Mouse (Mus musculus): ENCODE results near the gene Tmem94. TPM values are rescaled to one million over a fixed set of nuclear protein-coding genes. Genes with fewer than 3 reads are reported as not detected.
"Not testable (repeated sequence)": the region's sequence is repeated elsewhere in the genome, so short reads cannot be mapped to it uniquely, and the experiment has no call there.

Tmem94 gene
- polyA plus RNA-seq, 1 experiment from 2014 or later = 28.9 TPM

GRCm38 (mm10) chr11:115752653-115753052, 12.6 kb upstream of the Tmem94 start:
- H3K4me3 ChIP-seq (ENCODE audit: low read depth, low read length) = no peak overlapping the region
- H3K9ac ChIP-seq (ENCODE audit: low read length) = no peak overlapping the region
- no peaks in the 10 kb centered on the region for H3K27me3 ChIP-seq (ENCODE audit: control insufficient read depth, insufficient read depth, low read length)
- DNase-seq (ENCODE audit: low spot score) (no peak), ATAC-seq (replicated peaks; ENCODE audit: low FRiP score) (no peak)
- H3K36me3 ChIP-seq (ENCODE audit: control insufficient read depth, insufficient read depth, low read length) = no peaks in the 10 kb centered on the region
- WGBS = 64% methylated on average over 7 of the region's 7 CpGs
- H3K4me2 ChIP-seq (ENCODE audit: low read depth, low read length, severe bottlenecking) = no peak overlapping the region
- H3K9me3 ChIP-seq (ENCODE audit: control insufficient read depth, low read length) = no peaks in the 10 kb centered on the region
- H3K27ac ChIP-seq (ENCODE audit: low read depth, low read length) = no peak overlapping the region
- H3K4me1 ChIP-seq (replicated peaks; ENCODE audit: control insufficient read depth, insufficient read depth, low read length) = no peaks in the 10 kb centered on the region

GRCm38 (mm10) chr11:115753485-115753884, 11.7 kb upstream of the Tmem94 start:
- Histone ChIP-seq H3K9me3 (ENCODE audit: control insufficient read depth, low read length) (no peaks in the 10 kb centered on the region), H3K27ac (ENCODE audit: low read depth, low read length) (no peak overlapping the region), H3K4me2 (ENCODE audit: low read depth, low read length, severe bottlenecking) (no peak overlapping the region), H3K36me3 (ENCODE audit: control insufficient read depth, insufficient read depth, low read length) (no peaks in the 10 kb centered on the region), H3K4me3 (ENCODE audit: low read depth, low read length) (no peak overlapping the region), H3K27me3 (ENCODE audit: control insufficient read depth, insufficient read depth, low read length) (no peaks in the 10 kb centered on the region), H3K9ac (ENCODE audit: low read length) (no peak overlapping the region), H3K4me1 (replicated peaks; ENCODE audit: control insufficient read depth, insufficient read depth, low read length) (no peaks in the 10 kb centered on the region)
- ATAC-seq (replicated peaks; ENCODE audit: low FRiP score) (no peak), DNase-seq (ENCODE audit: low spot score) (no peak)
- WGBS = 79% methylated on average over 4 of the region's 4 CpGs

DNA sequence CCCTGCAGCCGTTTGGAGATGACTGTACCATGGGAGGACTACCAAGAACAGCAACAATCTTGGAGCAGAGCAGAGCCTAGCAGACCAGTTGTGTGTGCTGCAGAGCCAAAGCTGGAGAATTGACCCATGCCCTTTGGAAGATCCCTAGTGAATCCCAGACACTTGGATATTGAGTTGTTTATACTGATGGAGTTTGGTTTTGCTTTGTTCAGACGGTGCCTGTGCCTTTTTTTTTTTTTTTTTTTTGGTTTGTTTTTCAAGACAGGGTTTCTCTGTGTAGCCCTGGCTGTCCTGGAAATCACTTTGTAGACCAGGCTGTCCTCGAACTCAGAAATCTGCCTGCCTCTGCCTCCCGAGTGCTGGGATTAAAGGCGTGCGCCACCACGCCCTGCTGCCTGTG, 3.1 kb upstream of the Tmem94 start:
- H3K4me3 ChIP-seq (ENCODE audit: low read depth, low read length); H3K9ac ChIP-seq (ENCODE audit: low read length); H3K4me2 ChIP-seq (ENCODE audit: low read depth, low read length, severe bottlenecking); H3K27me3 ChIP-seq (ENCODE audit: control insufficient read depth, insufficient read depth, low read length); H3K27ac ChIP-seq (ENCODE audit: low read depth, low read length); H3K9me3 ChIP-seq (ENCODE audit: control insufficient read depth, low read length); H3K4me1 ChIP-seq (replicated peaks; ENCODE audit: control insufficient read depth, insufficient read depth, low read length); H3K36me3 ChIP-seq (ENCODE audit: control insufficient read depth, insufficient read depth, low read length); ATAC-seq (replicated peaks; ENCODE audit: low FRiP score); DNase-seq (ENCODE audit: low spot score): not testable (repeated sequence)
- 93% methylated on average over 7 of the region's 7 CpGs for WGBS

- H3K4me3 ChIP-seq (ENCODE audit: low read depth, low read length) = peak overlapping the region; percentile 70; the same call in 1 of the 2 replicates
- H3K4me1 ChIP-seq (replicated peaks; ENCODE audit: control insufficient read depth, insufficient read depth, low read length) = peaks cover 5% of the 10 kb centered on the region
- WGBS = 35% methylated on average over 2 of the region's 2 CpGs
- no peaks in the 10 kb centered on the region for H3K9me3 ChIP-seq (ENCODE audit: control insufficient read depth, low read length)
- H3K27ac ChIP-seq (ENCODE audit: low read depth, low read length) = no peak overlapping the region
- peak overlapping the region; percentile 49 for H3K4me2 ChIP-seq (ENCODE audit: low read depth, low read length, severe bottlenecking)
- no peaks in the 10 kb centered on the region for H3K36me3 ChIP-seq (ENCODE audit: control insufficient read depth, insufficient read depth, low read length)
- ATAC-seq (replicated peaks; ENCODE audit: low FRiP score) (no peak), DNase-seq (ENCODE audit: low spot score) (no peak)
- peak overlapping the region; percentile 51; the same call in 1 of the 2 replicates for H3K9ac ChIP-seq (ENCODE audit: low read length)
- H3K27me3 ChIP-seq (ENCODE audit: control insufficient read depth, insufficient read depth, low read length) = no peaks in the 10 kb centered on the region
Measured at GRCm38 (mm10) chr11:115764698-115765097, 535 bp upstream of the Tmem94 start.

DNA sequence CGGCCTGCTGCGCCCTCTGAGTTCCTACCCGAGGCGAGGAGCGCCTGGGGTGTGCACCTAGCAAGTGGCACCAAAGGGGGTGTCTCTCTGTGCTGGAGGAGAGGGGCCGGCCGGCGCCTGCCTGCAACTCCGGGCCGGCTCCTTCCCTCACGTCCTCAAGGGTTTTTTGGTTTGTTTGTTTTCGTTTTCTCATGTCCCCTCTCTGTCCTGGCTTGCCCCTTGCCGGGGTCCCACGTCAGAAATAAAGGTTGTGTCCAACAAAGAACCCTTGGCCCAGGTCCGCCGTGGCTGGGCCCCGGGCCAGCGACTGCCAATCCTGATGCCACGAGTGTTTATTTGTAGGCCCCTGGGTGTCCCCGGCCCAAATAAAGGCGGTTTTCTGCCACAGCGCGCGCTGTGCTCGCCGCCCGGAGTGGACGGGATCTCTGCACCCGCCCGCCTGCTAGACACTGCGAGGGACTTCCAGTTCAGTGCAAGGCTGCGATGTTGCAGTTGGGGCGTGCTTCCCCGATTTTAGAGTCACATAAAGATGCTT, 441 bp downstream of the Tmem94 start:
- H3K27me3 ChIP-seq (ENCODE audit: control insufficient read depth, insufficient read depth, low read length) = no peaks in the 10 kb centered on the region
- no peak for DNase-seq (ENCODE audit: low spot score)

DNA sequence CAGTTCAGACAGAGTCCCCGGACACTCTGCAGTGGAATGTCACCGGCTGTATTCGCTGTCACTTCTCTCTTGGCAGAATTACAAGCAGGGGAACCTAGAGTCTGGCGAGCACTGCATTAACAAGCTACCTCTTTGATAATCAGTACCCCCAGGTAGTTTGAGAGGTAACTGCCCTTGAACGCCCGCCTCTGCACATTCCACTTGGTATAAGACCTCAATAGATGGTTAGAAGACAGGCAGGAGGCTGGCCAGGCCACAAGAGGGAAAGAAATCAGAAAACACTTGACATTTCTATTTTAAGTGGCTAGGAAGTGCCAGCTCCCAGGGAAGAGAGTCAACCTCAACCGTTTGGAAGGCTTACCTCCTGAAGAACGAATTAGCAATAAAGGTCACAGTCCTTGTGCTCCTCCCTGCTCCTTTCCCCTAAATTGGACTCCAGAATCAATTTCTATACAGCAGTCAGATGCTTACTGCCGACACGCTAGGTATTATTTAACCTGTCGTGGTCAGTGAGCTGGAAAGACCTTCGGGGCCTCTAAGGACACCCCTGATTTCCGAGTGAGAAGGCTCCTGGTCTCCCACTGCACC, 1.2 kb downstream of the Tmem94 start:
- peak overlapping the region; percentile 79 for H3K4me2 ChIP-seq (ENCODE audit: low read depth, low read length, severe bottlenecking)
- ATAC-seq (replicated peaks; ENCODE audit: low FRiP score) (no peak), DNase-seq (ENCODE audit: low spot score) (no peak)
- H3K27me3 ChIP-seq (ENCODE audit: control insufficient read depth, insufficient read depth, low read length) = no peaks in the 10 kb centered on the region
- H3K9ac ChIP-seq (ENCODE audit: low read length) = peak overlapping the region; percentile 97
- peak overlapping the region; percentile 70 for H3K4me3 ChIP-seq (ENCODE audit: low read depth, low read length)
- H3K9me3 ChIP-seq (ENCODE audit: control insufficient read depth, low read length) = no peaks in the 10 kb centered on the region
- H3K4me1 ChIP-seq (replicated peaks; ENCODE audit: control insufficient read depth, insufficient read depth, low read length) = peaks cover 5% of the 10 kb centered on the region
- peak overlapping the region; percentile 83; the same call in 1 of the 2 replicates for H3K27ac ChIP-seq (ENCODE audit: low read depth, low read length)
- 48% methylated on average over 13 of the region's 13 CpGs for WGBS
- no peaks in the 10 kb centered on the region for H3K36me3 ChIP-seq (ENCODE audit: control insufficient read depth, insufficient read depth, low read length)

More for the DNA sequence above, 441 bp downstream of the Tmem94 start:
- Histone ChIP-seq H3K4me3 (ENCODE audit: low read depth, low read length) (peak overlapping the region; percentile 70), H3K36me3 (ENCODE audit: control insufficient read depth, insufficient read depth, low read length) (no peaks in the 10 kb centered on the region), H3K27ac (ENCODE audit: low read depth, low read length) (peak overlapping the region; percentile 83), H3K9me3 (ENCODE audit: control insufficient read depth, low read length) (no peaks in the 10 kb centered on the region), H3K4me2 (ENCODE audit: low read depth, low read length, severe bottlenecking) (peak overlapping the region; percentile 79), H3K9ac (ENCODE audit: low read length) (peak overlapping the region; percentile 97), H3K4me1 (replicated peaks; ENCODE audit: control insufficient read depth, insufficient read depth, low read length) (peaks cover 5% of the 10 kb centered on the region)
- ATAC-seq (replicated peaks; ENCODE audit: low FRiP score) = peak; percentile 81
- WGBS = under 1% methylated on average over 33 of the region's 34 CpGs

GRCm38 (mm10) chr11:115766981-115767380, 1.7 kb downstream of the Tmem94 start:
- ATAC-seq (replicated peaks; ENCODE audit: low FRiP score) (no peak), DNase-seq (ENCODE audit: low spot score) (no peak)
- H3K9me3 ChIP-seq (ENCODE audit: control insufficient read depth, low read length) = no peaks in the 10 kb centered on the region
- no peaks in the 10 kb centered on the region for H3K36me3 ChIP-seq (ENCODE audit: control insufficient read depth, insufficient read depth, low read length)
- no peak overlapping the region for H3K27ac ChIP-seq (ENCODE audit: low read depth, low read length)
- peak overlapping the region; percentile 79; the same call in 1 of the 2 replicates for H3K4me2 ChIP-seq (ENCODE audit: low read depth, low read length, severe bottlenecking)
- H3K4me1 ChIP-seq (replicated peaks; ENCODE audit: control insufficient read depth, insufficient read depth, low read length) = peaks cover 5% of the 10 kb centered on the region
- WGBS = 94% methylated on average over 8 of the region's 8 CpGs
- H3K27me3 ChIP-seq (ENCODE audit: control insufficient read depth, insufficient read depth, low read length) = no peaks in the 10 kb centered on the region
- no peak overlapping the region for H3K4me3 ChIP-seq (ENCODE audit: low read depth, low read length)
- no peak overlapping the region for H3K9ac ChIP-seq (ENCODE audit: low read length)

- no peaks in the 10 kb centered on the region for H3K27me3 ChIP-seq (ENCODE audit: control insufficient read depth, insufficient read depth, low read length)
- 93% methylated on average over 3 of the region's 3 CpGs for WGBS
- H3K4me3 ChIP-seq (ENCODE audit: low read depth, low read length) = no peak overlapping the region
- no peaks in the 10 kb centered on the region for H3K36me3 ChIP-seq (ENCODE audit: control insufficient read depth, insufficient read depth, low read length)
- H3K4me2 ChIP-seq (ENCODE audit: low read depth, low read length, severe bottlenecking) = no peak overlapping the region
- no peak for ATAC-seq (replicated peaks; ENCODE audit: low FRiP score)
- H3K27ac ChIP-seq (ENCODE audit: low read depth, low read length) = no peak overlapping the region
- H3K4me1 ChIP-seq (replicated peaks; ENCODE audit: control insufficient read depth, insufficient read depth, low read length) = peaks cover 5% of the 10 kb centered on the region
- no peaks in the 10 kb centered on the region for H3K9me3 ChIP-seq (ENCODE audit: control insufficient read depth, low read length)
- no peak overlapping the region for H3K9ac ChIP-seq (ENCODE audit: low read length)
- DNase-seq (ENCODE audit: low spot score) = no peak
Measured at GRCm38 (mm10) chr11:115768896-115769295, 3.7 kb downstream of the Tmem94 start.

GRCm38 (mm10) chr11:115774653-115775052, 9.4 kb downstream of the Tmem94 start:
- ATAC-seq (replicated peaks; ENCODE audit: low FRiP score) (no peak), DNase-seq (ENCODE audit: low spot score) (peak; percentile 42)
- Histone ChIP-seq H3K27ac (ENCODE audit: low read depth, low read length) (no peak overlapping the region), H3K9ac (ENCODE audit: low read length) (no peak overlapping the region), H3K4me2 (ENCODE audit: low read depth, low read length, severe bottlenecking) (no peak overlapping the region), H3K36me3 (ENCODE audit: control insufficient read depth, insufficient read depth, low read length) (no peaks in the 10 kb centered on the region), H3K4me1 (replicated peaks; ENCODE audit: control insufficient read depth, insufficient read depth, low read length) (peaks cover 14% of the 10 kb centered on the region), H3K27me3 (ENCODE audit: control insufficient read depth, insufficient read depth, low read length) (no peaks in the 10 kb centered on the region), H3K9me3 (ENCODE audit: control insufficient read depth, low read length) (no peaks in the 10 kb centered on the region), H3K4me3 (ENCODE audit: low read depth, low read length) (no peak overlapping the region)
- WGBS = 74% methylated on average over 4 of the region's 4 CpGs
